Mouse (Mus musculus) retina, adult 2 months (tissue): ENCODE results near the gene Trafd1.

Experiments used
- DNase-seq: peaks from one replicate; pipeline ENCODE4 v3.0.0-alpha.2; 2012; ENCODE audit warnings: low read depth, low spot score

Trafd1 gene

GRCm38 (mm10) chr5:121331731-121332130, 53.7 kb downstream of the Trafd1 start:
- no peak for DNase-seq

GRCm38 (mm10) chr5:121330154-121330816, 55.1 kb downstream of the Trafd1 start:
- peak; percentile 8 for DNase-seq

- DNase-seq: no peak
These were observed 55.9 kb downstream of the Trafd1 start for GRCm38 (mm10) chr5:121329333-121330058.

GRCm38 (mm10) chr5:121326079-121326805, 59.2 kb downstream of the Trafd1 start:
- no peak for DNase-seq
